Mouse (Mus musculus) CH12.LX (cell line): ENCODE data around the gene C1ql1. TPM values are rescaled to one million over a fixed set of nuclear protein-coding genes. Genes with fewer than 3 reads are reported as not detected.
A peak's percentile ranks its signal among the peaks of the same experiment; 100 is the strongest.

Source experiments
- DNase-seq: peaks from one replicate; pipeline ENCODE4 v3.0.0-alpha.2; 2013; ENCODE audit errors: extremely low read depth
- H3K27ac ChIP-seq: 2 replicates; pipeline ENCODE4 v1.5.1; 2012; ENCODE audit warnings: low read depth, mild to moderate bottlenecking, control low read depth, moderate library complexity; ENCODE audit not compliant: insufficient read depth
- H3K27me3 ChIP-seq: replicated peaks from 2 replicates; pipeline ENCODE3; 2012; ENCODE audit warnings: inconsistent platforms
- H3K36me3 ChIP-seq, 2 experiments: replicated peaks in 1 of 2; 2 replicates each; pipeline versions ENCODE3 to v1.6.1; 2012; ENCODE audit warnings: inconsistent platforms in 1 of 2, low read length in 1 of 2, mild to moderate bottlenecking in 1 of 2, mixed read lengths in 1 of 2, moderate library complexity in 1 of 2; ENCODE audit not compliant: control insufficient read depth in 1 of 2, insufficient read depth in 1 of 2
- H3K4me1 ChIP-seq, 2 experiments: 2 replicates each; pipeline ENCODE4 v1.6.1; 2012; ENCODE audit warnings: inconsistent platforms in 1 of 2, moderate library complexity in 1 of 2; ENCODE audit not compliant: insufficient read depth in 2 of 2, control insufficient read depth in 1 of 2
- H3K4me2 ChIP-seq: 2 replicates; pipeline ENCODE4 v1.6.1; 2012; ENCODE audit warnings: low read depth, mild to moderate bottlenecking, control low read depth; ENCODE audit not compliant: poor library complexity, insufficient read depth, severe bottlenecking
- H3K4me3 ChIP-seq, 3 experiments: fragments of 150-350 bp in 1 of 3; sonication (generic) in 1 of 3; replicated peaks in 1 of 3; 2 replicates each; pipeline versions ENCODE3 to v1.5.1; 2011 to 2012; ENCODE audit warnings: low read depth in 2 of 3, low read length in 2 of 3, mild to moderate bottlenecking in 2 of 3, moderate library complexity in 2 of 3, control low read depth in 1 of 3, improper control_type of control experiment in 1 of 3, inconsistent platforms in 1 of 3, mixed read lengths in 1 of 3; ENCODE audit not compliant: poor library complexity in 1 of 3
- H3K79me2 ChIP-seq: replicated peaks from 2 replicates; pipeline ENCODE4 v1.6.1; 2012; ENCODE audit warnings: mild to moderate bottlenecking, moderate library complexity; ENCODE audit not compliant: control insufficient read depth, poor library complexity, insufficient read depth, severe bottlenecking; ENCODE audit errors: extremely low read depth
- H3K9ac ChIP-seq: 2 replicates; pipeline ENCODE4 v1.6.1; 2012; ENCODE audit warnings: low read depth, mild to moderate bottlenecking, control low read depth, moderate library complexity; ENCODE audit not compliant: insufficient read depth
- H3K9me3 ChIP-seq: replicated peaks from 2 replicates; pipeline ENCODE3; 2012; ENCODE audit warnings: low read length, inconsistent platforms, mixed read lengths
- BHLHE40 ChIP-seq: IDR thresholded peaks from 2 replicates; pipeline ENCODE4 v1.6.1; 2011; ENCODE audit warnings: mild to moderate bottlenecking, low read depth, low read length, improper control_type of control experiment
- CHD1 ChIP-seq: IDR thresholded peaks from 2 replicates; pipeline ENCODE4 v1.6.1; 2012; ENCODE audit warnings: low read depth, low read length, improper control_type of control experiment, inconsistent platforms
- CHD2 ChIP-seq: IDR thresholded peaks from 2 replicates; pipeline ENCODE4 v1.6.1; 2011; ENCODE audit warnings: low read length, improper control_type of control experiment
- CTCF ChIP-seq, 2 experiments: IDR thresholded peaks in 1 of 2; conservative IDR thresholded peaks in 1 of 2; 2 replicates each; pipeline ENCODE4 v1.5.1; 2011 to 2012; ENCODE audit warnings: low read depth in 2 of 2, low read length in 2 of 2, improper control_type of control experiment in 1 of 2, inconsistent platforms in 1 of 2, mild to moderate bottlenecking in 1 of 2, moderate library complexity in 1 of 2
- ELF1 ChIP-seq: IDR thresholded peaks from 2 replicates; pipeline ENCODE4 v1.6.1; 2014; ENCODE audit warnings: low read depth, mild to moderate bottlenecking, inconsistent platforms, low read length, improper control_type of control experiment
- ETS1 ChIP-seq: conservative IDR thresholded peaks from 2 replicates; pipeline ENCODE4 v1.6.1; 2012; ENCODE audit warnings: low read depth, mild to moderate bottlenecking, inconsistent platforms, low read length, improper control_type of control experiment, moderate library complexity
- IRF4 ChIP-seq: IDR thresholded peaks from 2 replicates; pipeline ENCODE4 v1.6.1; 2014; ENCODE audit warnings: low read depth, mild to moderate bottlenecking, inconsistent platforms, low read length, improper control_type of control experiment
- KAT2A ChIP-seq: IDR thresholded peaks from 2 replicates; pipeline ENCODE4 v1.6.1; 2012; ENCODE audit warnings: low read length, improper control_type of control experiment, inconsistent platforms; ENCODE audit not compliant: insufficient replicate concordance
- MAX ChIP-seq: IDR thresholded peaks from 2 replicates; pipeline ENCODE4 v1.6.1; 2011; ENCODE audit warnings: low read length, improper control_type of control experiment
- MAZ ChIP-seq: IDR thresholded peaks from 2 replicates; pipeline ENCODE4 v1.6.1; 2012; ENCODE audit warnings: low read depth, mild to moderate bottlenecking, inconsistent platforms, low read length, improper control_type of control experiment, moderate library complexity
- MEF2A ChIP-seq: IDR thresholded peaks from 2 replicates; pipeline ENCODE4 v1.6.1; 2014; ENCODE audit warnings: low read depth, mild to moderate bottlenecking, inconsistent platforms, low read length, improper control_type of control experiment, borderline replicate concordance
- MXI1 ChIP-seq: IDR thresholded peaks from 2 replicates; pipeline ENCODE4 v1.6.1; 2011; ENCODE audit warnings: mild to moderate bottlenecking, low read depth, low read length, improper control_type of control experiment
- MYC ChIP-seq: IDR thresholded peaks from 2 replicates; pipeline ENCODE4 v1.6.1; 2011; ENCODE audit warnings: low read depth, mild to moderate bottlenecking, improper control_type of control experiment, low read length
- NELFE ChIP-seq: IDR thresholded peaks from 2 replicates; pipeline ENCODE4 v1.6.1; 2011; ENCODE audit warnings: low read depth, low read length, improper control_type of control experiment
- NRF1 ChIP-seq: IDR thresholded peaks from 2 replicates; pipeline ENCODE4 v1.6.1; 2014; ENCODE audit warnings: low read depth, mild to moderate bottlenecking, inconsistent platforms, low read length, improper control_type of control experiment, moderate library complexity
- POLR2AphosphoS2 ChIP-seq: IDR thresholded peaks from 2 replicates; pipeline ENCODE4 v1.6.1; 2011; ENCODE audit warnings: low read depth, low read length, improper control_type of control experiment
- RAD21 ChIP-seq: IDR thresholded peaks from 2 replicates; pipeline ENCODE4 v1.6.1; 2011; ENCODE audit warnings: low read depth, mild to moderate bottlenecking, low read length, improper control_type of control experiment, moderate library complexity
- SIN3A ChIP-seq: IDR thresholded peaks from 2 replicates; pipeline ENCODE4 v1.6.1; 2012; ENCODE audit warnings: low read length, improper control_type of control experiment, inconsistent platforms
- SMC3 ChIP-seq: IDR thresholded peaks from 2 replicates; pipeline ENCODE4 v1.6.1; 2011; ENCODE audit warnings: low read depth, low read length, improper control_type of control experiment
- TBP ChIP-seq: conservative IDR thresholded peaks from 2 replicates; pipeline ENCODE4 v1.6.1; 2011; ENCODE audit warnings: low read depth, low read length, improper control_type of control experiment
- TCF12 ChIP-seq: IDR thresholded peaks from 2 replicates; pipeline ENCODE4 v1.6.1; 2014; ENCODE audit warnings: low read depth, mild to moderate bottlenecking, inconsistent platforms, low read length, improper control_type of control experiment
- ZC3H11A ChIP-seq: IDR thresholded peaks from 2 replicates; pipeline ENCODE4 v1.6.1; 2012; ENCODE audit warnings: low read depth, mild to moderate bottlenecking, inconsistent platforms, low read length, improper control_type of control experiment
- ZKSCAN1 ChIP-seq: IDR thresholded peaks from 2 replicates; pipeline ENCODE4 v1.6.1; 2012; ENCODE audit warnings: low read depth, inconsistent platforms, low read length, improper control_type of control experiment, borderline replicate concordance
- ZMIZ1 ChIP-seq: IDR thresholded peaks from 2 replicates; pipeline ENCODE4 v1.6.1; 2012; ENCODE audit warnings: low read depth, mild to moderate bottlenecking, inconsistent platforms, low read length, improper control_type of control experiment
- dilution Hi-C: fragments of 300-500 bp; cut with MboI; formaldehyde crosslinking; loops from 2 replicates; pipeline ENCODE4 v1.14.3; 2020; ENCODE audit warnings: low sequenced_read_pairs; ENCODE audit not compliant: extremely low pct_unique_long_range_greater_than_20kb, extremely low pct_ligation_motif_present
- in situ Hi-C: fragments of 300-500 bp; cut with MboI; formaldehyde crosslinking; loops from 3 replicates; pipeline ENCODE4 v1.14.3; 2019; ENCODE audit warnings: low sequenced_read_pairs, low pct_ligation_motif_present, low pct_unique_long_range_greater_than_20kb, mixed read lengths
- polyA plus RNA-seq: library from polyadenylated mRNA; unstranded; fragments of >175 nt; gene quantifications from 2 replicates; pipeline ENCODE4 v1.2.1, GENCODE M21; 2012; ENCODE audit warnings: low read depth; ENCODE audit not compliant: insufficient read length
- total RNA-seq, 2 experiments: library from RNA; depleted of rRNA; stranded (reverse); fragments of 300-350 nt in 1 of 2; fragments of >200 nt in 1 of 2; gene quantifications; 2 replicates each; pipeline ENCODE4 v1.2.3; 2012 to 2014

C1ql1 gene
- total and polyA plus RNA-seq, 3 experiments, result not detected

- no peaks in the 10 kb centered on the region for H3K9me3 ChIP-seq
- TF ChIP-seq CHD1 (no peak), IRF4 (no peak), MXI1 (0 out of 2 replicates have a peak, but pooled peaks have one; percentile 18), NRF1 (no peak)
- peaks cover 44 to 53% of the 10 kb centered on the region in 2 experiments for H3K36me3 ChIP-seq
- H3K9ac ChIP-seq, result no peak overlapping the region
- H3K27me3 ChIP-seq, result peaks cover 12% of the 10 kb centered on the region
- H3K4me3 ChIP-seq, result no peak overlapping the region
- dilution Hi-C loops, result no loop called here
- in situ Hi-C loops, result loop anchor here (5.0 kb wide), 1 partner anchor 96 kb away; no protein-coding TSS in a partner anchor
- no peaks in the 10 kb centered on the region for H3K4me1 ChIP-seq
- H3K27ac ChIP-seq, result no peak overlapping the region
- no peaks in the 10 kb centered on the region for H3K79me2 ChIP-seq
- no peak overlapping the region for H3K4me2 ChIP-seq
- no peak for DNase-seq
Observed at GRCm38 (mm10) chr11:102993420-102994029, 47.0 kb upstream of the C1ql1 start.

- DNase-seq, result peak; percentile 79
- TF ChIP-seq MAX (peak; percentile 36; the same call in 1 of the 2 replicates), SMC3 (peak; percentile 97), ELF1 (no peak), TBP (no peak), ETS1 (no peak), MYC (peak; percentile 26; the same call in 1 of the 2 replicates), KAT2A (0 out of 2 replicates have a peak, but pooled peaks have one; percentile 28), NELFE (peak; percentile 64; the same call in 1 of the 2 replicates), MXI1 (peak; percentile 46; the same call in 1 of the 2 replicates), ZKSCAN1 (no peak), MAZ (peak; percentile 64; the same call in 1 of the 2 replicates), BHLHE40 (peak; percentile 33; the same call in 1 of the 2 replicates), RAD21 (peak; percentile 88), TCF12 (peak; percentile 63), IRF4 (peak; percentile 50; the same call in 1 of the 2 replicates), CTCF (conservative IDR thresholded peaks at IDR 0.05 in 1 of 2, IDR thresholded peaks at IDR 0.05 in 1 of 2; ENCODE audit: low read depth in 2 of 2, low read length in 2 of 2) (peak; percentile 47 to 97), MEF2A (peak; percentile 38; the same call in 1 of the 2 replicates), ZC3H11A (peak; percentile 78), POLR2AphosphoS2 (no peak), ZMIZ1 (0 out of 2 replicates have a peak, but pooled peaks have one; percentile 46), SIN3A (0 out of 2 replicates have a peak, but pooled peaks have one; percentile 51), CHD2 (peak; percentile 70)
- in situ Hi-C loops, result loop anchor here (5.0 kb wide), 1 partner anchor 96 kb away; no protein-coding TSS in a partner anchor
- Histone ChIP-seq H3K27ac (no peak overlapping the region), H3K9me3 (no peaks in the 10 kb centered on the region), H3K79me2 (no peaks in the 10 kb centered on the region), H3K36me3 (peaks cover 39 to 47% of the 10 kb centered on the region in 2 experiments), H3K4me1 (no peaks in the 10 kb centered on the region), H3K4me3 (no peak overlapping the region), H3K27me3 (peaks cover 18% of the 10 kb centered on the region), H3K9ac (no peak overlapping the region), H3K4me2 (no peak overlapping the region)
- dilution Hi-C loops, result no loop called here
Observed at GRCm38 (mm10) chr11:102992940-102993339, 46.5 kb upstream of the C1ql1 start.
